Mouse (Mus musculus) heart, embryonic 16.5 days (tissue): ENCODE measurements at regions not wholly inside any gene's neighbourhood (a gene's known extent, or its start where the extent isn't known, plus 50 kb on each side); places are given as distances from the start of the nearest gene placed in this dataset.
A peak's percentile ranks its signal among the peaks of the same experiment; 100 is the strongest.

Experiments
- ATAC-seq: fragments of 200-750 bp; cut with Nextera tagmentation; replicated peaks from 2 replicates; pipeline ENCODE4 v1.8.0; 2017; ENCODE audit warnings: moderate number of reproducible peaks; ENCODE audit not compliant: insufficient read depth, low FRiP score; ENCODE audit errors: extremely low read depth
- H3K27ac ChIP-seq: fragments of 300-500 bp; sonication (generic); 2 replicates; pipeline ENCODE4 v1.5.1; 2014; ENCODE audit warnings: mild to moderate bottlenecking, low read length, control low read depth, moderate library complexity
- H3K27me3 ChIP-seq: fragments of 300-500 bp; sonication (generic); 2 replicates; pipeline ENCODE4 v1.6.1; 2014; ENCODE audit warnings: low read length, mixed read lengths; ENCODE audit not compliant: control insufficient read depth, insufficient read depth
- H3K36me3 ChIP-seq: fragments of 300-500 bp; sonication (generic); 2 replicates; pipeline ENCODE4 v1.6.1; 2014; ENCODE audit not compliant: control insufficient read depth, insufficient read depth
- H3K4me1 ChIP-seq: fragments of 300-500 bp; sonication (generic); 2 replicates; pipeline ENCODE4 v1.6.1; 2014; ENCODE audit warnings: low read length, mixed read lengths; ENCODE audit not compliant: control insufficient read depth, insufficient read depth
- H3K4me2 ChIP-seq: fragments of 300-500 bp; sonication (generic); 2 replicates; pipeline ENCODE4 v1.6.1; 2014; ENCODE audit warnings: low read depth, mild to moderate bottlenecking, control low read depth, low read length
- H3K4me3 ChIP-seq: fragments of 300-500 bp; sonication (generic); 2 replicates; pipeline ENCODE4 v1.5.1; 2014; ENCODE audit warnings: mild to moderate bottlenecking, control low read depth, low read length
- H3K9ac ChIP-seq: fragments of 300-500 bp; sonication (generic); 2 replicates; pipeline ENCODE4 v1.6.1; 2014; ENCODE audit warnings: low read length, control low read depth
- H3K9me3 ChIP-seq: fragments of 300-500 bp; sonication (generic); replicated peaks from 2 replicates; pipeline ENCODE4 v1.6.1; 2016; ENCODE audit warnings: low read length; ENCODE audit not compliant: control insufficient read depth
- WGBS: fragments of 180-500 bp; shearing (Covaris S2); extraction: QIAGEN DNeasy Blood & Tissue Kit; methylation state at CpG from one replicate; pipeline ENCODE4 v1.1.7; 2014; 5-methylcytosine and 5-hydroxymethylcytosine counted together

- no peaks in the 10 kb centered on the region for H3K9me3 ChIP-seq
- no peak overlapping the region for H3K4me3 ChIP-seq
- H3K9ac ChIP-seq = no peak overlapping the region
- no peak overlapping the region for H3K27ac ChIP-seq
- ATAC-seq = no peak
- H3K27me3 ChIP-seq = no peaks in the 10 kb centered on the region
- WGBS = 91% methylated on average over 2 of the region's 2 CpGs
- H3K36me3 ChIP-seq = no peaks in the 10 kb centered on the region
- no peaks in the 10 kb centered on the region for H3K4me1 ChIP-seq
- H3K4me2 ChIP-seq = no peak overlapping the region
These were observed 114.3 kb upstream of the Spred1 start for GRCm38 (mm10) chr2:117006846-117007245.

GRCm38 (mm10) chr2:117008922-117009321 lies 112.3 kb upstream of the Spred1 start:
- no peak overlapping the region for H3K4me2 ChIP-seq
- no peaks in the 10 kb centered on the region for H3K9me3 ChIP-seq
- H3K27me3 ChIP-seq = no peaks in the 10 kb centered on the region
- no peak overlapping the region for H3K9ac ChIP-seq
- ATAC-seq = no peak
- no peaks in the 10 kb centered on the region for H3K4me1 ChIP-seq
- H3K27ac ChIP-seq = no peak overlapping the region
- no peaks in the 10 kb centered on the region for H3K36me3 ChIP-seq
- no peak overlapping the region for H3K4me3 ChIP-seq

GRCm38 (mm10) chr2:117010001-117010400 lies 111.2 kb upstream of the Spred1 start:
- Histone ChIP-seq H3K9ac (no peak overlapping the region), H3K36me3 (no peaks in the 10 kb centered on the region), H3K4me2 (no peak overlapping the region), H3K4me1 (no peaks in the 10 kb centered on the region), H3K27ac (no peak overlapping the region), H3K9me3 (no peaks in the 10 kb centered on the region), H3K27me3 (no peaks in the 10 kb centered on the region), H3K4me3 (no peak overlapping the region)
- no peak for ATAC-seq
- WGBS = 75% methylated on average over 6 of the region's 6 CpGs

GRCm38 (mm10) chr2:117010942-117011341 lies 110.2 kb upstream of the Spred1 start:
- H3K4me1 ChIP-seq = no peaks in the 10 kb centered on the region
- no peak overlapping the region for H3K9ac ChIP-seq
- no peak overlapping the region for H3K4me3 ChIP-seq
- H3K9me3 ChIP-seq = no peaks in the 10 kb centered on the region
- no peak overlapping the region for H3K27ac ChIP-seq
- no peak for ATAC-seq
- H3K27me3 ChIP-seq = no peaks in the 10 kb centered on the region
- H3K4me2 ChIP-seq = no peak overlapping the region
- no peaks in the 10 kb centered on the region for H3K36me3 ChIP-seq

- H3K27ac ChIP-seq = peak overlapping the region; percentile 77
- H3K9ac ChIP-seq = no peak overlapping the region
- no peak overlapping the region for H3K4me3 ChIP-seq
- H3K27me3 ChIP-seq = no peaks in the 10 kb centered on the region
- H3K36me3 ChIP-seq = no peaks in the 10 kb centered on the region
- peak; percentile 49; the same call in 1 of the 2 replicates for ATAC-seq
- WGBS = 44% methylated on average over 12 of the region's 12 CpGs
- peaks cover 5% of the 10 kb centered on the region; the same call in 1 of the 2 replicates for H3K4me1 ChIP-seq
- H3K9me3 ChIP-seq = no peaks in the 10 kb centered on the region
- H3K4me2 ChIP-seq = no peak overlapping the region
These were observed 103.1 kb upstream of the Spred1 start for GRCm38 (mm10) chr2:117017921-117018651.

- Histone ChIP-seq H3K27me3 (no peaks in the 10 kb centered on the region), H3K36me3 (no peaks in the 10 kb centered on the region), H3K4me2 (no peak overlapping the region), H3K27ac (peak overlapping the region; percentile 77), H3K4me3 (no peak overlapping the region), H3K4me1 (peaks cover 5% of the 10 kb centered on the region; the same call in 1 of the 2 replicates), H3K9me3 (no peaks in the 10 kb centered on the region), H3K9ac (no peak overlapping the region)
- WGBS = 45% methylated on average over 6 of the region's 6 CpGs
- peak; percentile 62; the same call in 1 of the 2 replicates for ATAC-seq
These were observed 102.1 kb upstream of the Spred1 start for GRCm38 (mm10) chr2:117018917-117019538.

GRCm38 (mm10) chr2:117019552-117019951 lies 101.6 kb upstream of the Spred1 start:
- no peaks in the 10 kb centered on the region for H3K27me3 ChIP-seq
- H3K27ac ChIP-seq = peak overlapping the region; percentile 48; the same call in 1 of the 2 replicates
- H3K9me3 ChIP-seq = no peaks in the 10 kb centered on the region
- no peak overlapping the region for H3K9ac ChIP-seq
- WGBS = 83% methylated on average over 1 of the region's 1 CpGs
- no peaks in the 10 kb centered on the region for H3K36me3 ChIP-seq
- peaks cover 5% of the 10 kb centered on the region; the same call in 1 of the 2 replicates for H3K4me1 ChIP-seq
- no peak overlapping the region for H3K4me2 ChIP-seq
- ATAC-seq = no peak
- no peak overlapping the region for H3K4me3 ChIP-seq

- H3K4me3 ChIP-seq = no peak overlapping the region
- WGBS = 57% methylated on average over 6 of the region's 6 CpGs
- ATAC-seq = no peak
These were observed 99.4 kb upstream of the Spred1 start for GRCm38 (mm10) chr2:117021787-117022186.

GRCm38 (mm10) chr2:117023436-117023835 lies 97.7 kb upstream of the Spred1 start:
- Histone ChIP-seq H3K9me3 (no peaks in the 10 kb centered on the region), H3K36me3 (no peaks in the 10 kb centered on the region), H3K4me3 (no peak overlapping the region), H3K9ac (no peak overlapping the region), H3K27ac (no peak overlapping the region), H3K27me3 (no peaks in the 10 kb centered on the region), H3K4me1 (peaks cover 5% of the 10 kb centered on the region; the same call in 1 of the 2 replicates), H3K4me2 (no peak overlapping the region)
- ATAC-seq = no peak
- 93% methylated on average over 1 of the region's 1 CpGs for WGBS

More at GRCm38 (mm10) chr2:117021787-117022186, 99.4 kb upstream of the Spred1 start:
- Histone ChIP-seq H3K4me2 (no peak overlapping the region), H3K4me1 (peaks cover 5% of the 10 kb centered on the region; the same call in 1 of the 2 replicates), H3K27ac (peak overlapping the region; percentile 53), H3K36me3 (no peaks in the 10 kb centered on the region), H3K9ac (no peak overlapping the region), H3K27me3 (no peaks in the 10 kb centered on the region), H3K9me3 (no peaks in the 10 kb centered on the region)
